Mouse (Mus musculus): Measurements from ENCODE around the gene Fras1. TPM values are rescaled to one million over a fixed set of nuclear protein-coding genes. Genes with fewer than 3 reads are reported as not detected.

Fras1 gene
- polyA plus RNA-seq, 1 experiment = 0.08 TPM

GRCm38 (mm10) chr5:96558049-96558804 lies 184.5 kb downstream of the Fras1 start:
- Histone ChIP-seq H3K4me3 (replicated peaks) (no peak overlapping the region), H3K4me1 (ENCODE audit: control insufficient read depth) (no peaks in the 10 kb centered on the region), H3K27me3 (ENCODE audit: control insufficient read depth) (no peaks in the 10 kb centered on the region), H3K36me3 (ENCODE audit: control insufficient read depth) (peaks cover 2% of the 10 kb centered on the region; the same call in 1 of the 2 replicates), H3K9me3 (ENCODE audit: control insufficient read depth, low read length) (no peaks in the 10 kb centered on the region)
- TF ChIP-seq GATA1 (IDR thresholded peaks at IDR 0.05; ENCODE audit: low read length) = no peak
- no peak for TF ChIP-seq TAL1 (IDR thresholded peaks at IDR 0.05; ENCODE audit: low read length)

- H3K36me3 ChIP-seq (ENCODE audit: control insufficient read depth) = no peaks in the 10 kb centered on the region
- H3K4me3 ChIP-seq (replicated peaks) = no peak overlapping the region
- no peaks in the 10 kb centered on the region for H3K27me3 ChIP-seq (ENCODE audit: control insufficient read depth)
- H3K9me3 ChIP-seq (ENCODE audit: control insufficient read depth, low read length) = peaks cover 4% of the 10 kb centered on the region; the same call in 1 of the 2 replicates
- TF ChIP-seq GATA1 (IDR thresholded peaks at IDR 0.05; ENCODE audit: low read length) (no peak), TAL1 (IDR thresholded peaks at IDR 0.05; ENCODE audit: low read length) (no peak)
- no peaks in the 10 kb centered on the region for H3K4me1 ChIP-seq (ENCODE audit: control insufficient read depth)
Measured at GRCm38 (mm10) chr5:96574586-96574985, 200.8 kb downstream of the Fras1 start.

GRCm38 (mm10) chr5:96578705-96579104 lies 204.9 kb downstream of the Fras1 start:
- H3K4me1 ChIP-seq (ENCODE audit: control insufficient read depth) = no peaks in the 10 kb centered on the region
- no peaks in the 10 kb centered on the region for H3K36me3 ChIP-seq (ENCODE audit: control insufficient read depth)
- peaks cover 2% of the 10 kb centered on the region; the same call in 1 of the 2 replicates for H3K9me3 ChIP-seq (ENCODE audit: control insufficient read depth, low read length)
- H3K27me3 ChIP-seq (ENCODE audit: control insufficient read depth) = no peaks in the 10 kb centered on the region
- no peak overlapping the region for H3K4me3 ChIP-seq (replicated peaks)
- TF ChIP-seq TAL1 (IDR thresholded peaks at IDR 0.05; ENCODE audit: low read length) (no peak), GATA1 (IDR thresholded peaks at IDR 0.05; ENCODE audit: low read length) (no peak)

- H3K9me3 ChIP-seq (ENCODE audit: control insufficient read depth, low read length) = peaks cover 2% of the 10 kb centered on the region; the same call in 1 of the 2 replicates
- H3K36me3 ChIP-seq (ENCODE audit: control insufficient read depth) = no peaks in the 10 kb centered on the region
- no peaks in the 10 kb centered on the region for H3K4me1 ChIP-seq (ENCODE audit: control insufficient read depth)
- H3K4me3 ChIP-seq (replicated peaks) = no peak overlapping the region
- no peaks in the 10 kb centered on the region for H3K27me3 ChIP-seq (ENCODE audit: control insufficient read depth)
- TF ChIP-seq TAL1 (IDR thresholded peaks at IDR 0.05; ENCODE audit: low read length) (no peak), GATA1 (IDR thresholded peaks at IDR 0.05; ENCODE audit: low read length) (no peak)
Measured at GRCm38 (mm10) chr5:96579938-96580337, 206.2 kb downstream of the Fras1 start.

GRCm38 (mm10) chr5:96584730-96585129 lies 211.0 kb downstream of the Fras1 start:
- Histone ChIP-seq H3K9me3 (ENCODE audit: control insufficient read depth, low read length) (no peaks in the 10 kb centered on the region; the same call in 1 of the 2 replicates), H3K4me3 (replicated peaks) (no peak overlapping the region), H3K36me3 (ENCODE audit: control insufficient read depth) (no peaks in the 10 kb centered on the region), H3K27me3 (ENCODE audit: control insufficient read depth) (no peaks in the 10 kb centered on the region), H3K4me1 (ENCODE audit: control insufficient read depth) (no peaks in the 10 kb centered on the region)
- TF ChIP-seq TAL1 (IDR thresholded peaks at IDR 0.05; ENCODE audit: low read length) (no peak), GATA1 (IDR thresholded peaks at IDR 0.05; ENCODE audit: low read length) (no peak)

- H3K27me3 ChIP-seq (ENCODE audit: control insufficient read depth) = no peaks in the 10 kb centered on the region
- H3K4me3 ChIP-seq (replicated peaks) = no peak overlapping the region
- no peaks in the 10 kb centered on the region for H3K36me3 ChIP-seq (ENCODE audit: control insufficient read depth)
- no peak for TF ChIP-seq GATA1 (IDR thresholded peaks at IDR 0.05; ENCODE audit: low read length)
- no peak for TF ChIP-seq TAL1 (IDR thresholded peaks at IDR 0.05; ENCODE audit: low read length)
- no peaks in the 10 kb centered on the region for H3K9me3 ChIP-seq (ENCODE audit: control insufficient read depth, low read length)
- H3K4me1 ChIP-seq (ENCODE audit: control insufficient read depth) = no peaks in the 10 kb centered on the region
Measured at GRCm38 (mm10) chr5:96590621-96591020, 216.9 kb downstream of the Fras1 start.

GRCm38 (mm10) chr5:96595793-96596192 lies 222.0 kb downstream of the Fras1 start:
- H3K27me3 ChIP-seq (ENCODE audit: control insufficient read depth) = no peaks in the 10 kb centered on the region
- H3K36me3 ChIP-seq (ENCODE audit: control insufficient read depth) = peaks cover 2% of the 10 kb centered on the region; the same call in 1 of the 2 replicates
- no peaks in the 10 kb centered on the region for H3K9me3 ChIP-seq (ENCODE audit: control insufficient read depth, low read length)
- no peaks in the 10 kb centered on the region for H3K4me1 ChIP-seq (ENCODE audit: control insufficient read depth)
- H3K4me3 ChIP-seq (replicated peaks) = no peak overlapping the region
- TF ChIP-seq GATA1 (IDR thresholded peaks at IDR 0.05; ENCODE audit: low read length) (no peak), TAL1 (IDR thresholded peaks at IDR 0.05; ENCODE audit: low read length) (no peak)

DNA sequence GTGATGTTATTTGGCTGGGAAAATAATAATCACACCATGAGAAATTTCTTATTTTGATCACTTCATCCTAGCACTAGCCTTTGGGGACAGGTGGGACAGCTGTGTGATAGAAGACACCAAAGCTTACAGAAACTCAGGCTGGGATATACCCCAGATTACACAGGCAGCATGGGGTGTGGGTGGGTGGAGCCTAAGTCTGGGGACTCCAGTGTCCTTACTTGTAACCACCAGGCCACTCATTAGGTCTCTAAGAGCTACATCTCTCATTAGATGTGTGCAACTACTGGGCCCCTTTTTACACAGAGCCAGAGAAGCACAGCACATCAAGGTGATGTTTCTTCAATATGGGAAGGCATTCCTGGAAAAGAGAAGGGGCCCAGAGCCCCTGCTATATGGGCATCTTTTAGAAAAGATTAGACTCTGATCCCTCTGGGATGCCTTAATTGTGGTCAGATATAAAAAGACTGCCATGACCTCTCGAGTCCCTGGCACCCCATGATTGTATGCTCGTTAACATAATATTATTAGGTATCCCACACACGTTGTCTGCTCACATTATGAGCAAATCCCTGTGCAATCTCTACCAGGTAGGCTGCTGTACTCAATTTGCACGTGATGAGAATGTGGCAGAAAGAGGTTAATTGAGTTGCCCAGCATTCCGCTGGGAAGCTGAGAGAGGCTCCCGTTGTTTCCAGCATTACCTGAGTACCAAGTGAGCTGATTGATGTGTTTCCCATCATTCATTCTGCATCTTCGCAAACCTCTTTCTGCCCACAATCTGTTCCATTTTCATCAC lies 230.4 kb downstream of the Fras1 start:
- Histone ChIP-seq H3K9me3 (ENCODE audit: control insufficient read depth, low read length) (peaks cover 5% of the 10 kb centered on the region; the same call in 1 of the 2 replicates), H3K36me3 (ENCODE audit: control insufficient read depth) (no peaks in the 10 kb centered on the region), H3K4me3 (replicated peaks) (no peak overlapping the region), H3K27me3 (ENCODE audit: control insufficient read depth) (no peaks in the 10 kb centered on the region), H3K4me1 (ENCODE audit: control insufficient read depth) (no peaks in the 10 kb centered on the region)
- TF ChIP-seq GATA1 (IDR thresholded peaks at IDR 0.05; ENCODE audit: low read length) (no peak), TAL1 (IDR thresholded peaks at IDR 0.05; ENCODE audit: low read length) (no peak)

- no peak for TF ChIP-seq GATA1 (IDR thresholded peaks at IDR 0.05; ENCODE audit: low read length)
- no peak for TF ChIP-seq TAL1 (IDR thresholded peaks at IDR 0.05; ENCODE audit: low read length)
- H3K4me3 ChIP-seq (replicated peaks) = no peak overlapping the region
- H3K9me3 ChIP-seq (ENCODE audit: control insufficient read depth, low read length) = peaks cover 3% of the 10 kb centered on the region; the same call in 1 of the 2 replicates
- no peaks in the 10 kb centered on the region for H3K4me1 ChIP-seq (ENCODE audit: control insufficient read depth)
- no peaks in the 10 kb centered on the region for H3K27me3 ChIP-seq (ENCODE audit: control insufficient read depth)
- H3K36me3 ChIP-seq (ENCODE audit: control insufficient read depth) = no peaks in the 10 kb centered on the region
Measured at GRCm38 (mm10) chr5:96608036-96608435, 234.3 kb downstream of the Fras1 start.

Measured in erythroblast, embryonic 14.5 days (primary cell).